Mouse (Mus musculus): ENCODE measurements at regions not wholly inside any gene's neighbourhood (a gene's known extent, or its start where the extent isn't known, plus 50 kb on each side); places are given as distances from the start of the nearest gene placed in this dataset.

- Histone ChIP-seq H3K9me3 (replicated peaks; ENCODE audit: control insufficient read depth, low read length) (no peaks in the 10 kb centered on the region), H3K4me2 (ENCODE audit: low read depth, low read length) (no peak overlapping the region), H3K36me3 (ENCODE audit: control insufficient read depth, insufficient read depth) (no peaks in the 10 kb centered on the region), H3K9ac (ENCODE audit: low read depth, low read length) (no peak overlapping the region), H3K27ac (ENCODE audit: low read length) (no peak overlapping the region), H3K4me3 (ENCODE audit: low read depth, low read length) (no peak overlapping the region), H3K4me1 (ENCODE audit: control insufficient read depth, low read depth, low read length) (no peaks in the 10 kb centered on the region), H3K27me3 (ENCODE audit: control insufficient read depth, insufficient read depth, low read depth, low read length) (no peaks in the 10 kb centered on the region)
- ATAC-seq (ENCODE audit: low read depth) = no peak
- WGBS (ENCODE audit: insufficient replicate concordance) = 55% methylated on average over 1 of the region's 2 CpGs
Measured at GRCm38 (mm10) chr3:131788321-131788720, 223.8 kb downstream of the Papss1 start.

- Histone ChIP-seq H3K4me3 (ENCODE audit: low read depth, low read length) (no peak overlapping the region), H3K4me2 (ENCODE audit: low read depth, low read length) (no peak overlapping the region), H3K4me1 (ENCODE audit: control insufficient read depth, low read depth, low read length) (no peaks in the 10 kb centered on the region), H3K9me3 (replicated peaks; ENCODE audit: control insufficient read depth, low read length) (no peaks in the 10 kb centered on the region), H3K36me3 (ENCODE audit: control insufficient read depth, insufficient read depth) (no peaks in the 10 kb centered on the region), H3K27me3 (ENCODE audit: control insufficient read depth, insufficient read depth, low read depth, low read length) (no peaks in the 10 kb centered on the region), H3K9ac (ENCODE audit: low read depth, low read length) (no peak overlapping the region), H3K27ac (ENCODE audit: low read length) (no peak overlapping the region)
- no peak for ATAC-seq (ENCODE audit: low read depth)
Measured at GRCm38 (mm10) chr3:131789177-131789576, 224.6 kb downstream of the Papss1 start.

DNA sequence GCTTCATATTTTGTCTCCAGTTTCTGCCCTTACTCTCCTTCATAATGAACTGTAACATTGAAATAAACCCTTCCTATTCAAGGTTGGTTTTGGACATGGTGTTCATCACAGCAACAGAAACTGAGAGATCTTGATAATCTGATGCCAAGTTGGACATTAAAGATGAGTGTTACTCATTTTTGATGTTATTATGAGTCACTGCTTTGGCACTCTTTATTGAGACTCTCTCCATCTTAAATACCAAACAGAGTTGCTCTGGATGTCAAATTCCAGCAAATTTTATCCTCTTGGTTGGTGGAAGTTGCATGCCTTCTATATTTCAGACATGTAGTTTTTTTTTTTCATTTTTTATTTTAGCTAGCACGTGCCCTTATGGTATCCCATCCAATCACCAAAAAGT, 229.5 kb downstream of the Papss1 start:
- Histone ChIP-seq H3K27me3 (ENCODE audit: control insufficient read depth, insufficient read depth, low read depth, low read length) (no peaks in the 10 kb centered on the region), H3K36me3 (ENCODE audit: control insufficient read depth, insufficient read depth) (no peaks in the 10 kb centered on the region), H3K9ac (ENCODE audit: low read depth, low read length) (no peak overlapping the region), H3K27ac (ENCODE audit: low read length) (no peak overlapping the region), H3K4me3 (ENCODE audit: low read depth, low read length) (no peak overlapping the region), H3K4me1 (ENCODE audit: control insufficient read depth, low read depth, low read length) (no peaks in the 10 kb centered on the region), H3K4me2 (ENCODE audit: low read depth, low read length) (no peak overlapping the region), H3K9me3 (replicated peaks; ENCODE audit: control insufficient read depth, low read length) (no peaks in the 10 kb centered on the region)
- ATAC-seq (ENCODE audit: low read depth) = no peak
- WGBS (ENCODE audit: insufficient replicate concordance) = 58% methylated on average over 1 of the region's 1 CpGs

- no peak for ATAC-seq (ENCODE audit: low read depth)
- WGBS (ENCODE audit: insufficient replicate concordance) = 65% methylated on average over 10 of the region's 10 CpGs
- no peaks in the 10 kb centered on the region for H3K27me3 ChIP-seq (ENCODE audit: control insufficient read depth, insufficient read depth, low read depth, low read length)
Measured at GRCm38 (mm10) chr3:131795108-131796005, 230.8 kb downstream of the Papss1 start.

DNA sequence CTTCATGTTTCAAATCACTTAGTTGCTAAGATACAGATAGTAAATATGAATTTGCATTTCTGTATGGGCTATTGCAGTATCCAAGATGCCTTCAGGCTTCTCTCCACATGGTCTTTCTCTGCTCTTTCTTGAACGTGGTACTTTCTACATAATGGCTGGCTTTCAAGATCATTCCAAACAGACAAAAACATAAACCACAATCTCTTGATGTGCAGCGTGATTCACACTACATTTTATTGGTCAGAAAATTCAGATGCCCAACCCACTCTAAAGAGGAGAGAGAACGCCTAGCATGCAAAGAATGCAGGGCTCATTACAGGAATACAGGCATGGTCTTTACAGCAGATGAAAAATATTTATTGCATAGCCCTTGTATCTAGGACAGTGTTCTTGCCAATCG, 235.2 kb downstream of the Papss1 start:
- 60% methylated on average over 4 of the region's 4 CpGs for WGBS (ENCODE audit: insufficient replicate concordance)
- no peak for ATAC-seq (ENCODE audit: low read depth)
- Histone ChIP-seq H3K9me3 (replicated peaks; ENCODE audit: control insufficient read depth, low read length) (no peaks in the 10 kb centered on the region), H3K27ac (ENCODE audit: low read length) (no peak overlapping the region), H3K27me3 (ENCODE audit: control insufficient read depth, insufficient read depth, low read depth, low read length) (no peaks in the 10 kb centered on the region), H3K4me2 (ENCODE audit: low read depth, low read length) (no peak overlapping the region), H3K4me1 (ENCODE audit: control insufficient read depth, low read depth, low read length) (no peaks in the 10 kb centered on the region), H3K36me3 (ENCODE audit: control insufficient read depth, insufficient read depth) (no peaks in the 10 kb centered on the region), H3K9ac (ENCODE audit: low read depth, low read length) (no peak overlapping the region), H3K4me3 (ENCODE audit: low read depth, low read length) (no peak overlapping the region)

More at GRCm38 (mm10) chr3:131795108-131796005, 230.8 kb downstream of the Papss1 start:
- H3K4me2 ChIP-seq (ENCODE audit: low read depth, low read length) = no peak overlapping the region
- H3K4me1 ChIP-seq (ENCODE audit: control insufficient read depth, low read depth, low read length) = no peaks in the 10 kb centered on the region
- H3K36me3 ChIP-seq (ENCODE audit: control insufficient read depth, insufficient read depth) = no peaks in the 10 kb centered on the region
- no peaks in the 10 kb centered on the region for H3K9me3 ChIP-seq (replicated peaks; ENCODE audit: control insufficient read depth, low read length)
- no peak overlapping the region for H3K27ac ChIP-seq (ENCODE audit: low read length)
- H3K9ac ChIP-seq (ENCODE audit: low read depth, low read length) = no peak overlapping the region
- H3K4me3 ChIP-seq (ENCODE audit: low read depth, low read length) = no peak overlapping the region

DNA sequence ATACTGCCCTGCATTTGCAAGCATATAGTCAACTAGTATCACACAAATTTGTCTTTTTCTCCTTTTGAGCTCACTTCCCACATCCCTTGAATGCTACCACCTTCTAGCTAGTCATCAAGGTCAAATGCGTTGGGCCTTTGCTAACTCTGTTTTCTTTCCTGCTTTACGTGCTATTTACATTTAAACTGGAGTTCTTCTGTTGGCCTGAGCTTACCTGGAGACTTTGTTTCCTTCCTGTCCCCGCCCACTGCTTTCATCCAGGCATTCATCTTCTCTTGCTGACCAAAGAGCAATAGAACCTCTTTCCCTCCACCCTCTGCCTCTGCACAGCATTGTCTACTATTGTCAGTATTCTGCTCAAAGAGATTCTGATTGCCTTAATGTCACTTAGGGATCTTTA, 237.0 kb downstream of the Papss1 start:
- no peak overlapping the region for H3K4me2 ChIP-seq (ENCODE audit: low read depth, low read length)
- no peaks in the 10 kb centered on the region for H3K4me1 ChIP-seq (ENCODE audit: control insufficient read depth, low read depth, low read length)
- no peak overlapping the region for H3K4me3 ChIP-seq (ENCODE audit: low read depth, low read length)
- H3K9me3 ChIP-seq (replicated peaks; ENCODE audit: control insufficient read depth, low read length) = no peaks in the 10 kb centered on the region
- no peak for ATAC-seq (ENCODE audit: low read depth)
- no peak overlapping the region for H3K27ac ChIP-seq (ENCODE audit: low read length)
- H3K27me3 ChIP-seq (ENCODE audit: control insufficient read depth, insufficient read depth, low read depth, low read length) = no peaks in the 10 kb centered on the region
- H3K9ac ChIP-seq (ENCODE audit: low read depth, low read length) = no peak overlapping the region
- WGBS (ENCODE audit: insufficient replicate concordance) = 60% methylated on average over 3 of the region's 3 CpGs
- H3K36me3 ChIP-seq (ENCODE audit: control insufficient read depth, insufficient read depth) = no peaks in the 10 kb centered on the region

- no peaks in the 10 kb centered on the region for H3K27me3 ChIP-seq (ENCODE audit: control insufficient read depth, insufficient read depth, low read depth, low read length)
- H3K4me1 ChIP-seq (ENCODE audit: control insufficient read depth, low read depth, low read length) = no peaks in the 10 kb centered on the region
- WGBS (ENCODE audit: insufficient replicate concordance) = 39% methylated on average over 7 of the region's 7 CpGs
- H3K4me3 ChIP-seq (ENCODE audit: low read depth, low read length) = no peak overlapping the region
- H3K36me3 ChIP-seq (ENCODE audit: control insufficient read depth, insufficient read depth) = no peaks in the 10 kb centered on the region
- H3K9ac ChIP-seq (ENCODE audit: low read depth, low read length) = no peak overlapping the region
- H3K4me2 ChIP-seq (ENCODE audit: low read depth, low read length) = no peak overlapping the region
- H3K27ac ChIP-seq (ENCODE audit: low read length) = no peak overlapping the region
- ATAC-seq (ENCODE audit: low read depth) = no peak
- no peaks in the 10 kb centered on the region for H3K9me3 ChIP-seq (replicated peaks; ENCODE audit: control insufficient read depth, low read length)
Measured at GRCm38 (mm10) chr3:131802841-131803240, 238.3 kb downstream of the Papss1 start.

DNA sequence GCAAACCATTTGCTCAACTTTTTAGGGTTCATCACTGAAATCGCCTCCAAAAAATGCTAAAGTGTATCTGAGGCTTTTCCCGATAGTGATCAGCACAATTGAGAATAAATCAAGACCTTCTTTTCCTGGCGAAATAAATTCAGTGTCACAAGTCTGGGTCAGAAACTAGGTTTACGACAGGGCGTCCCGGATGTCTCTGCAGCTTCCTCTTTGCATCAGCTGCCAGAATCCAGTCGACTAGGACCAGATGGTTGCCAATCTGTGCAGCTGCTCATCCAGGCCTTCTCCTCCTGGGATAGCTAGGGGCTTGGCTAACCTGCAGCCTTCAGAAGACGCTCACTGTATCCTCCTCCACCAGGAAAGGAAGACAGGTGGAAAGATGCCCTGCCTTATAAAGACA, 243.6 kb downstream of the Papss1 start:
- H3K36me3 ChIP-seq (ENCODE audit: control insufficient read depth, insufficient read depth) = no peaks in the 10 kb centered on the region
- no peak overlapping the region for H3K4me2 ChIP-seq (ENCODE audit: low read depth, low read length)
- H3K27ac ChIP-seq (ENCODE audit: low read length) = no peak overlapping the region
- no peak overlapping the region for H3K4me3 ChIP-seq (ENCODE audit: low read depth, low read length)
- H3K27me3 ChIP-seq (ENCODE audit: control insufficient read depth, insufficient read depth, low read depth, low read length) = no peaks in the 10 kb centered on the region
- 56% methylated on average over 8 of the region's 8 CpGs for WGBS (ENCODE audit: insufficient replicate concordance)
- no peak for ATAC-seq (ENCODE audit: low read depth)
- H3K9ac ChIP-seq (ENCODE audit: low read depth, low read length) = no peak overlapping the region
- H3K9me3 ChIP-seq (replicated peaks; ENCODE audit: control insufficient read depth, low read length) = no peaks in the 10 kb centered on the region
- no peaks in the 10 kb centered on the region for H3K4me1 ChIP-seq (ENCODE audit: control insufficient read depth, low read depth, low read length)

DNA sequence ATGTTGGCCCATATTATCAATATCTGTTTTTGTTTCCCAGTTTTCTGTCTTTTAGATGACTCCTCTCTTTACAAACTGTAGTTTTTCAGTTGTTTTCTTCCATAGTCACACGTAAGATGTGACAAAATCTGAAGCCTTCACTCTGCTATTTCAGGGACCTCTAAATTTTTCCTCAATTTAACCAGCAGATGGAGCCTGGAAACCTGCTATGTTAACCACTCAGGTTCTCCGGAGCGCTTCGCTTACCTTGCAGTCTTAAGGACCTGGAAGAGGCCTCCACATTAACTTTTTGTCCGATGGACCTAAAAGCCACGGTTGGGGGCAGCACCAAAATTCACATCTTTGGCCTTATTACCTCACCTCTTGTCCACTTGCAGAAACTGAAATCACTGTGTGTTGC, 248.4 kb downstream of the Papss1 start:
- H3K27me3 ChIP-seq (ENCODE audit: control insufficient read depth, insufficient read depth, low read depth, low read length) = no peaks in the 10 kb centered on the region
- ATAC-seq (ENCODE audit: low read depth) = no peak
- no peak overlapping the region for H3K4me3 ChIP-seq (ENCODE audit: low read depth, low read length)
- H3K27ac ChIP-seq (ENCODE audit: low read length) = no peak overlapping the region
- no peaks in the 10 kb centered on the region for H3K9me3 ChIP-seq (replicated peaks; ENCODE audit: control insufficient read depth, low read length)
- 43% methylated on average over 6 of the region's 6 CpGs for WGBS (ENCODE audit: insufficient replicate concordance)
- no peak overlapping the region for H3K4me2 ChIP-seq (ENCODE audit: low read depth, low read length)
- no peak overlapping the region for H3K9ac ChIP-seq (ENCODE audit: low read depth, low read length)
- no peaks in the 10 kb centered on the region for H3K4me1 ChIP-seq (ENCODE audit: control insufficient read depth, low read depth, low read length)
- no peaks in the 10 kb centered on the region for H3K36me3 ChIP-seq (ENCODE audit: control insufficient read depth, insufficient read depth)
